Mouse (Mus musculus): ENCODE measurements around the gene Kcnk15.

Kcnk15 gene

GRCm38 (mm10) chr2:163853461-163853901, at the start of gene Kcnk15:
Gene Kcnk15 (plus strand): TSS chr2:163853651.
- no peak for DNase-seq (ENCODE audit: low spot score in 2 of 2)

- no peak for DNase-seq (ENCODE audit: low spot score in 2 of 2)
These were observed 49.6 kb upstream of the Kcnk15 start for GRCm38 (mm10) chr2:163803838-163804237.

GRCm38 (mm10) chr2:163809166-163809565, 44.3 kb upstream of the Kcnk15 start:
- DNase-seq (ENCODE audit: low spot score in 2 of 2), result no peak

GRCm38 (mm10) chr2:163809704-163810103, 43.7 kb upstream of the Kcnk15 start:
- DNase-seq (ENCODE audit: low spot score in 2 of 2), result no peak

GRCm38 (mm10) chr2:163813077-163813476, 40.4 kb upstream of the Kcnk15 start:
- DNase-seq (ENCODE audit: low spot score in 2 of 2), result no peak

GRCm38 (mm10) chr2:163814739-163815465, 38.5 kb upstream of the Kcnk15 start:
- no peak for DNase-seq (ENCODE audit: low spot score in 2 of 2)

GRCm38 (mm10) chr2:163820607-163821006, 32.8 kb upstream of the Kcnk15 start, which contains the start of gene Ccn5:
Gene Ccn5 (plus strand): TSS chr2:163820861.
- no peak for DNase-seq (ENCODE audit: low spot score in 2 of 2)

GRCm38 (mm10) chr2:163823248-163823647, 30.2 kb upstream of the Kcnk15 start:
- DNase-seq (ENCODE audit: low spot score in 2 of 2), result peak in 1 of 2 experiments; percentile 42

- no peak for DNase-seq (ENCODE audit: low spot score in 2 of 2)
These were observed 29.7 kb upstream of the Kcnk15 start for GRCm38 (mm10) chr2:163823771-163824170.

GRCm38 (mm10) chr2:163825861-163826260, 27.6 kb upstream of the Kcnk15 start:
- DNase-seq (ENCODE audit: low spot score in 2 of 2), result no peak

GRCm38 (mm10) chr2:163826494-163826893, 27.0 kb upstream of the Kcnk15 start:
- DNase-seq (ENCODE audit: low spot score in 2 of 2), result no peak

GRCm38 (mm10) chr2:163831163-163831562, 22.3 kb upstream of the Kcnk15 start:
- no peak for DNase-seq (ENCODE audit: low spot score in 2 of 2)

- peak; percentile 53 to 71 for DNase-seq (ENCODE audit: low spot score in 2 of 2)
These were observed 15.4 kb upstream of the Kcnk15 start for GRCm38 (mm10) chr2:163838043-163838442.

- no peak for DNase-seq (ENCODE audit: low spot score in 2 of 2)
These were observed 13.9 kb upstream of the Kcnk15 start for GRCm38 (mm10) chr2:163839519-163839918.

GRCm38 (mm10) chr2:163842043-163842442, 11.4 kb upstream of the Kcnk15 start:
- no peak for DNase-seq (ENCODE audit: low spot score in 2 of 2)

- no peak for DNase-seq (ENCODE audit: low spot score in 2 of 2)
These were observed 3.8 kb downstream of the Kcnk15 start for GRCm38 (mm10) chr2:163857233-163857632.

GRCm38 (mm10) chr2:163858254-163858947, 5.0 kb downstream of the Kcnk15 start:
- peak in 1 of 2 experiments; percentile 11 for DNase-seq (ENCODE audit: low spot score in 2 of 2)

- no peak for DNase-seq (ENCODE audit: low spot score in 2 of 2)
These were observed 11.9 kb downstream of the Kcnk15 start for GRCm38 (mm10) chr2:163865311-163865710.

GRCm38 (mm10) chr2:163866061-163866460, 12.6 kb downstream of the Kcnk15 start:
- DNase-seq (ENCODE audit: low spot score in 2 of 2), result no peak

GRCm38 (mm10) chr2:163869783-163870182, 16.3 kb downstream of the Kcnk15 start:
- DNase-seq (ENCODE audit: low spot score in 2 of 2), result no peak

- DNase-seq (ENCODE audit: low spot score in 2 of 2), result no peak
These were observed 17.8 kb downstream of the Kcnk15 start for GRCm38 (mm10) chr2:163871266-163871665.

- no peak for DNase-seq (ENCODE audit: low spot score in 2 of 2)
These were observed 18.5 kb downstream of the Kcnk15 start for GRCm38 (mm10) chr2:163871906-163872305.

- DNase-seq (ENCODE audit: low spot score in 2 of 2), result no peak
These were observed 21.4 kb downstream of the Kcnk15 start for GRCm38 (mm10) chr2:163874877-163875276.
